Mouse (Mus musculus) midbrain, embryonic 12.5 days (tissue): ENCODE results near the gene Eif4g3. TPM values are rescaled to one million over a fixed set of nuclear protein-coding genes. Genes with fewer than 3 reads are reported as not detected.

Source experiments
- ATAC-seq: fragments of 200-750 bp; cut with Nextera tagmentation; 2 replicates; pipeline ENCODE4 v1.8.0; 2017; ENCODE audit warnings: low read depth, moderate TSS enrichment, moderate library complexity; ENCODE audit not compliant: low FRiP score
- H3K27ac ChIP-seq: fragments of 300-500 bp; sonication (generic); replicated peaks from 2 replicates; pipeline ENCODE4 v1.5.1; 2016; ENCODE audit warnings: mild to moderate bottlenecking
- H3K27me3 ChIP-seq: fragments of 300-500 bp; sonication (generic); 2 replicates; pipeline ENCODE4 v1.6.1; 2016; ENCODE audit warnings: mild to moderate bottlenecking
- H3K36me3 ChIP-seq: fragments of 300-500 bp; sonication (generic); 2 replicates; pipeline ENCODE4 v1.6.1; 2016
- H3K4me1 ChIP-seq: fragments of 300-500 bp; sonication (generic); 2 replicates; pipeline ENCODE4 v1.6.1; 2016
- H3K4me2 ChIP-seq: fragments of 300-500 bp; sonication (generic); replicated peaks from 2 replicates; pipeline ENCODE4 v1.6.1; 2016; ENCODE audit warnings: mild to moderate bottlenecking, moderate library complexity
- H3K4me3 ChIP-seq: fragments of 300-500 bp; sonication (generic); 2 replicates; pipeline ENCODE4 v1.5.1; 2016; ENCODE audit warnings: mild to moderate bottlenecking
- H3K9ac ChIP-seq: fragments of 300-500 bp; sonication (generic); replicated peaks from 2 replicates; pipeline ENCODE4 v1.6.1; 2016; ENCODE audit warnings: mild to moderate bottlenecking, moderate library complexity
- H3K9me3 ChIP-seq: fragments of 300-500 bp; sonication (generic); 2 replicates; pipeline ENCODE4 v1.6.1; 2016; ENCODE audit warnings: mild to moderate bottlenecking
- whole genome bisulfite sequencing: fragments of 180-500 bp; shearing (Covaris S2); methylation state at CpG from one replicate; pipeline ENCODE4 v1.1.7; 2016; 5-methylcytosine and 5-hydroxymethylcytosine counted together
- polyA plus RNA-seq: library from polyadenylated mRNA; unstranded; fragments of >200 nt; fragmentation: Nextera tagmentation; extraction: Ambion mirVana; gene quantifications from 2 replicates; pipeline ENCODE4 v1.2.1, GENCODE M21; 2016

The Eif4g3 gene
- polyA plus RNA-seq, 1 experiment from 2014 or later, result 61.6 TPM

DNA sequence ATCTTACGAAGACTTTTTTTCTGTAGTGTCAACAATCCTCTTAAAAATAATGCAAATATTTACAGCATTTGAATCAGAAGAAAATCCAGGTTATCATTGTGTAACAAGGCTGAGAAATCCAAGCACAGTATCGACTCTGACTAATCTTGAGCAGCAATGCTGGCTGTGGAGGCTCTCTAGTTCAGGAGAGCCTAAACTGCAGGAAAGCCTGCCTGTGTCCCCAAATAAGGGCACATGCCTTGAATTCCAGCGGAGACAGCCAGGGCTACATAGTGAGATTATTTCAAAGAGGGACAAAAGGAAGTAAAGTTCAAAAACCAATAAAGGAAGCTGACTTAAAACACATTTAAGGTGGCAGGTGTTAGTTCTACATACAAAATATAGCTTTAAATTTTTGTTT, 168.7 kb downstream of the Eif4g3 start:
- H3K9me3 ChIP-seq, result no peaks in the 10 kb centered on the region
- peaks cover 64% of the 10 kb centered on the region for H3K36me3 ChIP-seq
- no peak overlapping the region for H3K4me3 ChIP-seq
- whole genome bisulfite sequencing, result 77% methylated on average over 3 of the region's 3 CpGs
- H3K9ac ChIP-seq, result no peak overlapping the region
- H3K4me1 ChIP-seq, result peaks cover 16% of the 10 kb centered on the region
- no peak overlapping the region for H3K27ac ChIP-seq
- H3K4me2 ChIP-seq, result no peak overlapping the region
- ATAC-seq, result no peak
- H3K27me3 ChIP-seq, result no peaks in the 10 kb centered on the region

DNA sequence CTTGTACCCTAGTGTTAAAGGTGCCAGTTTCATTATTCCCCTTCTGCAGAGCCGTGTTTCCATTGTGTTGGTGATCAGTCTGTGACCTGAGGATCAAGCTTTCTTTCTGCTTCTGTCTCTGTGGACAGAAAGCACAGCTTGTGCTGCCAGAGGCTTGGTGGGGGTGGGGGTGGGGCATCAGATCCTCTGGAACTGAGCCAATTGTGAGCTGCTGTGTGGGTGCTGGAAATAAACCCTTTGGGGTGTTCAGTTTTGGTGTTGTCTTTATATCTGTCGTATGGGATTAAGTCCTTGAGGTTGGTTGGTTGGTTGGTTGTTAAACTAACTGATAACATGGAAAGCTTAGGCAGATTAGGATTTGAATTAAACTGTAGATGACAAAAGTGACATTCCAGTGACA, 171.0 kb downstream of the Eif4g3 start:
- Histone ChIP-seq H3K36me3 (peaks cover 64% of the 10 kb centered on the region), H3K27ac (peak overlapping the region; percentile 71), H3K4me2 (no peak overlapping the region), H3K9ac (no peak overlapping the region), H3K4me1 (peaks cover 16% of the 10 kb centered on the region), H3K9me3 (no peaks in the 10 kb centered on the region), H3K27me3 (no peaks in the 10 kb centered on the region), H3K4me3 (no peak overlapping the region)
- 22% methylated on average over 2 of the region's 2 CpGs for WGBS
- 0 out of 2 replicates have a peak, but pooled peaks have one; percentile 23 for ATAC-seq

DNA sequence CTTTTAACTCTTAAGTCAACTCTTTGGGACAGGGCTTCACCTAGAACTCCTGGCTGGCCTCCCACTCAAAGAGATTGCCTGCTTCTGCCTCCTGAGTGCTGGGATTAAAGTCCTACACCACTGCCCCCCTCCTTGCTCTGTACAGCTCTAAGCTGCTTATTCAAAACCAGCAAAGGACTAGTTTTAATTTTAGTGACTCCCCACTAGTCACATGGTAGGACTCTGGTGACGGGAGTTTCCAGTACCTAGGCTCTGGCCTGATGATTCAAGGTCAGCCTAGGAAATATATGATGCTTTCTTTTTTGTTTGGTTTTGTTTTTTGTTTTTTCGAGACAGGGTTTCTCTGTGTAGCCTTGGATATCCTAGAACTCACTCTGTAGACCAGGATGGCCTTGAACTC, 172.0 kb downstream of the Eif4g3 start:
- no peak for ATAC-seq
- no peak overlapping the region for H3K4me2 ChIP-seq
- peaks cover 66% of the 10 kb centered on the region for H3K36me3 ChIP-seq
- no peaks in the 10 kb centered on the region for H3K9me3 ChIP-seq
- H3K4me1 ChIP-seq, result peaks cover 16% of the 10 kb centered on the region
- 88% methylated on average over 2 of the region's 2 CpGs for WGBS
- H3K4me3 ChIP-seq, result no peak overlapping the region
- no peak overlapping the region for H3K9ac ChIP-seq
- 0 out of 2 replicates have a peak overlapping the region, but pooled peaks have one; percentile 71 for H3K27ac ChIP-seq
- H3K27me3 ChIP-seq, result no peaks in the 10 kb centered on the region

DNA sequence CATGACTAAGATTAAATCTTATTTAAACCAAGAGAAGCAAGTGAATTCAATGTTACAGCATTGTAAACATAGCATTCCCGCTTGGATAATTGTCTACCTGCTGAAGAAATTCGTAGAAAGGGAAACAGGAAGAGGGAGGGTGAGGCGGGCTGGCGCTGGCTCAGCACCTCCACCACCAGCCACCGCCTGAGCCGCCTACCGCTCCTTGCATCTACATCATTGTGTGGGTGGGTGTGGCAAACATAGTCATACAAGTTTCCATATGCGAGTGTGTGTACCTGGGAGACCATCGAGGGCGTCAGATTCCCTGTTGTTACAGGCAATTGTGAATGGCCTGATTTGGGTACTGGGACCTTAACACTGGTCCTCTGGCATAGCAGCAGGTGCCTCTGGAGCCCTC, 173.7 kb downstream of the Eif4g3 start:
- no peak overlapping the region for H3K27ac ChIP-seq
- H3K36me3 ChIP-seq, result peaks cover 69% of the 10 kb centered on the region
- H3K9ac ChIP-seq, result no peak overlapping the region
- no peak overlapping the region for H3K4me2 ChIP-seq
- peaks cover 16% of the 10 kb centered on the region for H3K4me1 ChIP-seq
- no peaks in the 10 kb centered on the region for H3K9me3 ChIP-seq
- H3K4me3 ChIP-seq, result no peak overlapping the region
- no peak for ATAC-seq
- H3K27me3 ChIP-seq, result no peaks in the 10 kb centered on the region
- 95% methylated on average over 10 of the region's 10 CpGs for whole genome bisulfite sequencing

DNA sequence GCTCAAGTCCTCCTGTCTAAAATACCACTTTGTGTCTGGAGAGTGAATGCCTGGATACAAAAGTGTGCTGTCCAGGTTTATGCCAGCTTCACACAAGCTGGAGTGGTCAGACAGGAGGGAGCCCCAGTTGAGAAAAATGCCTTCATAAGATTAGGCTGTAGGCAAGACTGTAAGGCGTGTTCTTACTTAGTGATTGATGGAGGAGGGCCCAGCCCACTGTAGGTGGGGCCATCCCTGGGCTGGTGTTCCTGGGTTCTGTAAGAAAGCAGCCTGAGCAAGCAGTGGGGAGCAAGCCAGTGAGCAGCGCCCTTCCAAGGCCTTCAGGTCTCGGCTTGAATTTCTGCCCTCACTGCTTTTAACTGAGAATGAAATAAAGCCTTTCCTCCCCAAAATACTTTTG, 175.3 kb downstream of the Eif4g3 start:
- Histone ChIP-seq H3K27ac (no peak overlapping the region), H3K4me3 (no peak overlapping the region), H3K27me3 (no peaks in the 10 kb centered on the region), H3K9me3 (no peaks in the 10 kb centered on the region), H3K9ac (no peak overlapping the region), H3K4me2 (no peak overlapping the region), H3K36me3 (peaks cover 79% of the 10 kb centered on the region), H3K4me1 (peaks cover 13% of the 10 kb centered on the region)
- ATAC-seq, result no peak
- WGBS, result 86% methylated on average over 3 of the region's 3 CpGs

DNA sequence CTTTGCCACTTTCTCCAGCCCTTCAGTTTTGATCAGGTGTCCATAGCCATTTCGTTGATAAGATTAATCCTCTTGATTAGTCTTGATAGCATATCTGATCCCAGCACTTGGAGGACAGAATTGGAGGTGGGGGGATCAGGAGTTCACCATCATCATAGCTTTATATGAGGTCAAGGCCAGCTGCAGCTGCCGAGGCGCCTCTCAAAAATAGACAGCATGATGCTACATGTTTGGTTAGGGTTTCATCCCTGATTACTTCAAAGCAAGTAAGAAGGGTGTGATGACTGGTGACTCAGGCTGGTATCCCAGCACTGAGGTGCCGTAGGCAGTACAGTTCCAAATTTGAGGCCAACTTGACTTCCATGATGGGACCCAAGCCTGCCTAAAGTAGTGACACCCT, 176.6 kb downstream of the Eif4g3 start:
- H3K9me3 ChIP-seq, result no peaks in the 10 kb centered on the region
- ATAC-seq, result no peak
- H3K4me3 ChIP-seq, result no peak overlapping the region
- peaks cover 92% of the 10 kb centered on the region for H3K36me3 ChIP-seq
- no peak overlapping the region for H3K4me2 ChIP-seq
- no peak overlapping the region for H3K27ac ChIP-seq
- H3K4me1 ChIP-seq, result peaks cover under 1% of the 10 kb centered on the region
- 95% methylated on average over 4 of the region's 4 CpGs for WGBS
- no peaks in the 10 kb centered on the region for H3K27me3 ChIP-seq
- H3K9ac ChIP-seq, result no peak overlapping the region

DNA sequence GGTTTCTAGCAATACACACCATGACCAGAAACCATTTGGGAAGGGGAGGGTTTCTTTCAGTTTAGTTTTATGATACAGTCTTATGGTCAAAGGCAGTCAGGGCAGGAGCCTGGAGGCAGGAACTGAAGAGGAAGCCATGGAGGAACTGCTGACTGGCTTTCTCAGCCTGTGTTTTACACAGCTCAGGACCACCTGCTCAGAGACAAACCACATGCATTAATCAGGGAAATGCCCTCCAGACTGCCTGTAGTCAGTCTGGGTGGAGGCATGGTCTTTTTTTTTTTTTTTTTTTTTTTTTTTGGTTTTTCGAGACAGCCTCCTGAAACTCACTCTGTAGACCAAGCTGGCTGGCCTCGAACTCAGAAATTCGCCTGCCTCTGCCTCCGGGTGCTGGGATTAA, 179.9 kb downstream of the Eif4g3 start:
- ATAC-seq, result no peak
- Histone ChIP-seq H3K36me3 (peaks cover 97% of the 10 kb centered on the region), H3K9me3 (no peaks in the 10 kb centered on the region), H3K4me1 (no peaks in the 10 kb centered on the region), H3K27me3 (no peaks in the 10 kb centered on the region), H3K9ac (no peak overlapping the region), H3K4me2 (no peak overlapping the region), H3K27ac (no peak overlapping the region), H3K4me3 (no peak overlapping the region)
- 88% methylated on average over 4 of the region's 4 CpGs for WGBS

DNA sequence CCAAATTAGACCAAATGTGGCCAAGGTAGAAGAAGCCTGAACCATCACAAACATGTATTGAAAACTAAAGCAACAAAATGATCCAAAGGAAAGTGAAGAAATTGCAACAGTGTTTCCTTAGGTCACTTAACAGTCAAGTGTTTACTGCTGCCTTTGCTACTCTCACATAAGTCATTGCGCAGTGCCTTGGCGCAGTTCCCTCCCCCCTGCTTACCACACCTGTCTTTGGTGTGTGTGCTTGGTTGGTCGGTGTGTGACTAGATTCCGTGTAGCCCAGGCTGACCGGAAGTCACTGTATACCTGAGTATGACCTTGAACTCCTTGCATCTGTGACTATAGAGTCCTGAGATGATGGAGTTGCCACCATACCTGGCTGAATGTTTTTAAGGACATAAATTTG, 186.6 kb downstream of the Eif4g3 start:
- no peaks in the 10 kb centered on the region for H3K4me1 ChIP-seq
- no peaks in the 10 kb centered on the region for H3K9me3 ChIP-seq
- H3K4me3 ChIP-seq, result no peak overlapping the region
- H3K27ac ChIP-seq, result no peak overlapping the region
- WGBS, result 96% methylated on average over 5 of the region's 5 CpGs
- H3K27me3 ChIP-seq, result no peaks in the 10 kb centered on the region
- no peak for ATAC-seq
- no peak overlapping the region for H3K4me2 ChIP-seq
- peaks cover 96% of the 10 kb centered on the region for H3K36me3 ChIP-seq
- H3K9ac ChIP-seq, result no peak overlapping the region

DNA sequence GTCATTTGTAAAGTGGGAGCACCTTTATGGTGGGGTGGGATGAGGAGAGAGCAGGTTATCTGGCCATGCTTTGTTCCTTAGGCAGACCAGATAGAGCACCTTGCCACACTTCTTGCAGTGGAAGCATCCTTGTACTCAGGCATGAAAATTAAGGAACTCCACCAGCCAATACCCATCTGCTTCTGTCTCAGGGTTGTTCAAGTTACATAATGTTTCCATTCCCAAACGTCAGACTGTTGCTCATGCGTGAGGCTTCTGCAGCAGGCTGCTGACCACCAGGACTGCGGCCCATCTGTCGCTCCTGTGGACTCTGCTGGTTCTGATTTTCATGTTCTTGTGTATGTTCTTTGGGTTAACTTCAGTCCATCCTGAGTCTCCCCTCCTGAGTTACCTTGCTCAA, 187.9 kb downstream of the Eif4g3 start:
- Histone ChIP-seq H3K36me3 (peaks cover 96% of the 10 kb centered on the region), H3K4me2 (no peak overlapping the region), H3K27ac (no peak overlapping the region), H3K9me3 (no peaks in the 10 kb centered on the region), H3K9ac (no peak overlapping the region), H3K27me3 (no peaks in the 10 kb centered on the region), H3K4me3 (no peak overlapping the region), H3K4me1 (no peaks in the 10 kb centered on the region)
- 94% methylated on average over 4 of the region's 4 CpGs for WGBS
- ATAC-seq, result no peak

DNA sequence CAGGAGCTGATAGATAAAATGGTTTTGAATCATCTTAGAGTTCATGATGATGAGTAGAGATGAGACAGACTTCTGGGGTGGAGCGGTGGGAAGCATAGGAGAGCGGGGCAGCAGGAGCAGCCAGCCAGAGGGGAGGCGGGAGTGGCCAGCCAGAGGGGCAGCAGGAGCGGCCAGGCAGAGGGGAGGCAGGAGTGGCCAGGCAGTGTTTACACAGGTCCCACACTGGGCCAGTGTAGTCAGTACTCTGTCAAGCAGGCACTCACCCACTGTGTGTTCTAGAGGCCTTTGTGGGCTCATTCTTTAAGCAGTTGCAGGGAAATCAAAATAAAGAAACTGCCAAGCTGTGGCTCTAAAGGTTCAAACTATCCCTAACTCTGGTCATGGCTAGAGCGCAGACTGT, 191.2 kb downstream of the Eif4g3 start:
- peaks cover 95% of the 10 kb centered on the region for H3K36me3 ChIP-seq
- H3K9me3 ChIP-seq, result no peaks in the 10 kb centered on the region
- H3K4me3 ChIP-seq, result no peak overlapping the region
- H3K4me1 ChIP-seq, result no peaks in the 10 kb centered on the region
- no peak overlapping the region for H3K27ac ChIP-seq
- ATAC-seq, result no peak
- no peaks in the 10 kb centered on the region for H3K27me3 ChIP-seq
- no peak overlapping the region for H3K9ac ChIP-seq
- 93% methylated on average over 5 of the region's 5 CpGs for WGBS
- no peak overlapping the region for H3K4me2 ChIP-seq

DNA sequence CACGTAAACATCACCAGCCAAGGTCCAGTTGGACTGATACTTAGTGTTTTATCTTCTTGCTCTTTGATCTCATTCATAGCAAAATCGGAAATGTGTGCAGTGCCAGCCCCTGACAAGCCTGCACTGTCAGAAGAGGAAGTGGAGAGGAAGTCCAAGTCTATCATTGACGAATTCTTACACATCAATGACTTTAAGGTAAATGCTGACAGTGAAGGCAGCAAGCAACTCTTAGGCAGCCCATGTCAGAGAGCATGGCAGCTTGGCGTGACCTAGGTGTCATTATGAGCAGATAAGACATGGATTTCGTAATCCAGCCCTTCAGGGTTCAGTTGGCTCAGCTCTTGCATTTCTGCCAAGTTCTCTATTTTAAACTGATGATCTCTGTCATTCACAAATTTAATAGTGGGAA, 191.8 kb downstream of the Eif4g3 start:
- Histone ChIP-seq H3K4me3 (no peak overlapping the region), H3K9me3 (no peaks in the 10 kb centered on the region), H3K27ac (no peak overlapping the region), H3K4me2 (no peak overlapping the region), H3K36me3 (peaks cover 96% of the 10 kb centered on the region), H3K4me1 (no peaks in the 10 kb centered on the region), H3K9ac (no peak overlapping the region), H3K27me3 (no peaks in the 10 kb centered on the region)
- ATAC-seq, result no peak
- WGBS, result 92% methylated on average over 5 of the region's 5 CpGs

DNA sequence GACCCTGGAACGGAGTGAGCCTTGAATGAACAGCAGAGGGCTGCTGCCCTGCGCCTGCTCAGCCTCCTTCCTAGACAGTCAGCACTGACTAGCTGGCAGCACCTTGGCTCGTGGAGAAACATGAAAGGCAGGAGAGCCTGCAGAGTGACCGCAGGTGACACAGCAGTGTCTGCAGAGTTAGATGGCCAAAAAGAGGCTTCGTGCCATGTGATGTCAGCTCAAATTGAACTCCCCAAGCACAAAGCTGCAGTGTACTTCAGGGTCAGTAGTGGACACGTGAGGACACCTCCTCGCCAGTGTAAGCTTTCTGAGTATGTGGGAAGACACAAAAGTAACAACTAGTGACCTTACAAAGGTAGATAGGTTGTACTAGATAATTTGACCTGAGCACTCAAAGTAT, 193.1 kb downstream of the Eif4g3 start:
- Histone ChIP-seq H3K9me3 (no peaks in the 10 kb centered on the region), H3K27me3 (no peaks in the 10 kb centered on the region), H3K4me2 (no peak overlapping the region), H3K27ac (no peak overlapping the region), H3K4me1 (no peaks in the 10 kb centered on the region), H3K36me3 (peaks cover 96% of the 10 kb centered on the region), H3K9ac (no peak overlapping the region), H3K4me3 (no peak overlapping the region)
- no peak for ATAC-seq
- WGBS, result 92% methylated on average over 7 of the region's 7 CpGs

DNA sequence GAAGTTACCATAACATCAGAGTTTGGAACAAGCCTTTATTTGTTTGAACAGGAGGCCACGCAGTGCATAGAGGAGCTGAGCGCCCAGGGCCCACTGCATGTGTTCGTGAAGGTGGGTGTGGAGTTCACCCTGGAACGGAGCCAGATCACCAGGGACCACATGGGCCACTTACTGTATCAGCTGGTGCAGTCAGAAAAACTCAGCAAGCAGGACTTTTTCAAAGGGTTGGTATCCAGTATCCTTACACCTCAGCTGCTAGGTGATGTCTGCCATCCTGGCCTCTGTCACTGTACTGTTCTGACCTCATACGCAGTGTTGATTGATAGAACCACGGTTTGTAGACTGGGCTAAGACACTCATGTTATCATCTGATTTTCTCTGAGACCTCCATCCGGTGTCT, 195.2 kb downstream of the Eif4g3 start:
- no peak overlapping the region for H3K9ac ChIP-seq
- WGBS, result 96% methylated on average over 7 of the region's 7 CpGs
- no peaks in the 10 kb centered on the region for H3K9me3 ChIP-seq
- H3K4me1 ChIP-seq, result no peaks in the 10 kb centered on the region
- peaks cover 96% of the 10 kb centered on the region for H3K36me3 ChIP-seq
- no peak for ATAC-seq
- no peaks in the 10 kb centered on the region for H3K27me3 ChIP-seq
- no peak overlapping the region for H3K4me2 ChIP-seq
- no peak overlapping the region for H3K27ac ChIP-seq
- H3K4me3 ChIP-seq, result no peak overlapping the region
